Mouse (Mus musculus) G1E-ER4 (cell line): ENCODE measurements around the gene Plekhg5. TPM values are rescaled to one million over a fixed set of nuclear protein-coding genes. Genes with fewer than 3 reads are reported as not detected.

Experiments
- GATA1 ChIP-seq: IDR thresholded peaks from one replicate; pipeline ENCODE4 v1.8.0; 2012; ENCODE audit warnings: low read length, inconsistent platforms
- polyA plus RNA-seq: library from polyadenylated mRNA; stranded (reverse); fragments of >175 nt; gene quantifications from 2 replicates; pipeline ENCODE4 v1.2.3, GENCODE M21; 2012

Plekhg5 gene
- polyA plus RNA-seq, 1 experiment = 28.5 TPM

DNA sequence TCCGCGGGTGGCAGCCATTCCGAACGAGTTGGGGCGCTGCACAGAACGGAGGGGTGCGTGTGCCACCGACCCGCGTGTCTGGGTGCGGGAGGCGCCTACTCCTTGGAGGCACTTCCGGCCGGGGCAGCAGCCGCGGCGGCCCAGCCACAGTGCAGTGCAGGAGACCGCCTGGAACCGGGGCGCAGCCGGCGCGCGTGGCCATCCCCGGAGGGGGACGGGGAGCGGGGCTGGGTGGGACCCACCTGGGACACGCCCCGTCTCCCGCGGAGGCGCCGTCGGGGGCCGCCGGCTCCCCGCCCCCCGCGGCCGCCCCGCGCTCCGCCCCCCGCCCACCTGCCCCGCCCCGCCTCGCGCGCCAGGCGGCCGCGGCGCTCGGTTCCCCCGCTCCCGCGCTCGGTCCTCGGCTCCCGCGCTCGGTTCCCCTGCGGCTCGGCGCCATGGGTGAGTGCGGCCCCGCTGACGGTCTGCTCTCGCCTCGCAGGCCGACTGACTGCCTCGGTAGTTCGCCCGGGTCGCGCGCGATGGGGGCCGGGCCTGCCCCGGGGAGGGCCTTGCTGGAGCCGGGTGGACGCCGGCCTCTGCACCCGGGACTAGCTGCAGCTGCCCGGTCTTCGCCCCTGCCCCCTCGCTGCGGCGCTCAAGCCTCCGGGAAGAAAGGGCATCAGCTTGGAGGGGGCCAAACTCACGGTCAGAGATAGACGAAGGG, 14.4 kb downstream of the Plekhg5 start:
- TF ChIP-seq GATA1 = no peak

DNA sequence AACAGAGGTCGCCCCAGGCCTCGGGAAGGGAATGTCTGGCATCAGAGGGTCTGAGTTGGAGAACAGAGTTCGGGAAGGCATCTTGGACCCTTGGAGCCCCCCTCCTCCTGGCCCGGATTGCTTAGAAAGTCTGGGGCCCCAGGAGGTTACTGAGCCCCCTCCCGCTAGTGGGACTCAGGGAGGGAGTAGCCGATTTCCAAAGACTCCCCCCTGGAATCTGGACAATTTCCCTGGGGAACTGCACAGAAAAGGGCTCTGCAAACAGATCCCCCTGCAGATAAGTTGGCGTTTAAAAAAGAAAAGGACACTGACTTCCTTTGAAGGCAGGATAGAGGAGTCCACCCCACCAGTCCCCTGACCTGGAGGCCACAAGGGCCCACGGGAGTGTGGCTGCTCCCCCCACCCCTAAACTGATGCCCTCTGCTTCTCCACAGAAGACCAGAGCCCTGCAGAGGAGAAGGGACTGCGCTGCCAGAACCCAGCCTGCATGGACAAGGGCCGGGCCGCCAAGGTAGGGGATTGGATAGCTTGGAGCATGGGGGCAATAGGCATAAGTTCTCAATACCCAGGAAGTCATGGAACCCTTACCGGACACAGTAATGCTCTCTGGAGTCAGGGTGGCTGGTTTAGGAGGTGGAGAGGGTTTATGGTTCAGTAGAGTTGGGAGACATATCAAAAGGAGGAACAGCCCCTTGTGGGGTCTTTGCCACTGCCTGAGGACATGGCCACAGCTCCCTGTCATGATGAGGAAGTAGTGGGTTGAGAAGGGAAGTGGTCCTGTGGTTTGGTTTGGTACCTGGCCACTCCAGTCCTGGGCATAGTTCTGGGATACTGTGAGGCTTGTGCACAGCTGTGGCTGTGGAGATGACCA, 15.1 kb downstream of the Plekhg5 start:
- no peak for TF ChIP-seq GATA1

DNA sequence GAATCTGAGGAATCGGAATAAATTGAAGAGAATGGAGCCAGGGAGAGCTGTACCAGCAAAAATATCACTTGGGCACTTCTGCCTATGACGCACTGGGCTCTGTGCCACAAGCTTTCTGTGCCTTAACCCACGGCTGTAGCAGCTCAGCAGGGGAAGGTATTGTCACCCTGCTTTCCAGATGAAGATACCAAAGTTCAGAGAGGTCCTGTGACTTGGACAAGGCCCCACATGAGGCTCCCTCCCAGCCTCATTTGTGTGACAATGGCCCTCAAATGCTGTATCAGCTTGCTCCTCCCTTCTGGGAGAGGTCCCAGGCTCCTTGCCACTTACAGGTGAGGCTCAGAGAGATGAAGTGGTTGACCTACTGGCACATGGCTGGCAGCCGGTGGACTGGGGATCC, 15.8 kb downstream of the Plekhg5 start:
- no peak for TF ChIP-seq GATA1

DNA sequence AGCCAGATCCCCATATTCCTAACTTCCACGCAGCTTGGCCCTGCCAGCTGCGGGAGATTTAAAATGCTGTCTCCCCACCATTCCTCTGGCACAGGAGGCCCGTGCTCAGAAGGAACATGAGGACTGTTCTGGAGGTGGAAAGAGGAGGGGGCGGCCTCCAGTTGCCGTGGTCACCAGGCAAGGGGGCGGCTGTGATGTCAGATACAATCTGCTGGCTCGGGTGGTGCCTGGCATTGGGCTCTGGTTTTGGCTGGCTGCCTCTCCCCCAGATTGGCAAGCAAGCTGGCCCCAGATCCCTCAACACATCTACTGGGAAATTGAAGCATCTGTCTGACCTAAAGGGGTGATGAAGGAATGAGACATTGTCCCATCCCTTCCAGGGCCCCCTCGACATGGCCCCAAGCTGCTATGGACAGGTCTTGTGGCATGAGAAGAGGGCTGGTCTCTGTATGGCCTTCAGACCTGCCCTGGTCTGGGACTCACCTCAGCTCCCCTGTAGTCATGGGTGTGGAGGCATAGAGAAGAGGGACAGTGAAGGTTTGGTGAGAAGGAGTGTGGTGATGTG, 16.3 kb downstream of the Plekhg5 start:
- no peak for TF ChIP-seq GATA1

DNA sequence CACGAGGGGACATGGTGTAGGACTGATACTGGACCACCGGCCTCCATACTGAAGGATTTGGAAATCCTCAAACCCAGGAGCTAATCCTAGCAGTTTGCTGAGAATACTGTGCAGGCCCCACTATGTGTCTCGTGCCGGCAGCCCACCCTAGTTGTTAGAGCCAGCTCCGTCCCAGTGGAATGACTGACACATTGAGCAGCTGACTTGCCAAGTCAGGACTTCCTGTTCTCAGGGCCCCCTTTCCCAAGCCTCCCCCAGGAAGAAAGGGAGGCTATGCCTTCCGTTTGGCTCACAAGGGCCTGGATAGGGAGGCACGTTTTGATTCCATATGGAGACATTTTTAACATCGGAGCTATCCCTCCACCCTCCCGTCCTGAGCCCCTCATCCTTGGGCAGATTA, 17.9 kb downstream of the Plekhg5 start:
- TF ChIP-seq GATA1 = no peak

DNA sequence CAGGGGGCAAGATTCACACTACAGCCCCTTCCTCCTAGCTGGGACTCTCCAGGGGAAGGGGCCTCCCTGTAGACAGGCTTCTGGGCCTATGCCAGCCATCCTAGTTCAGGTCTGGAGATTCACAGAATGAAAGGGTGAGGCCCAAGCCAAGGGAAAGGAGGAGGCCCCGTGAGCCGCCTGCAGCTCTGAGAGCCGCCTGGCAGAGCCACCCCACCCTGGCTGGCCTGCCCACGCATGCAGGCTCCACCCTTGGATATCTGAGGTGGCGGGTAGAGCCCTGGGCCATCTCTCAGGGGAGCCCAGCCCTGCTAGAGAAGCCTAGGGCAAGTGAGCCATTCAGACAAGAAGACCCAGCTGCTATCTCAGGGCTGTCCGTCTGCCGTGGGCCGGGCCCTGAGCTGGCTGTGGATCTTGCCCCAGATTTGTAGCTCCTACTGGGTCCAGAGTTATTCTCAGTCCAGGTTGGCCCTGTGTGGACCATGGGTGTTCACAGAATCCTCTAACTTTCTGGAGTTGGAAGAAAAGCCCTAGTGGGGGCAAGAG, 20.5 kb downstream of the Plekhg5 start:
- no peak for TF ChIP-seq GATA1

DNA sequence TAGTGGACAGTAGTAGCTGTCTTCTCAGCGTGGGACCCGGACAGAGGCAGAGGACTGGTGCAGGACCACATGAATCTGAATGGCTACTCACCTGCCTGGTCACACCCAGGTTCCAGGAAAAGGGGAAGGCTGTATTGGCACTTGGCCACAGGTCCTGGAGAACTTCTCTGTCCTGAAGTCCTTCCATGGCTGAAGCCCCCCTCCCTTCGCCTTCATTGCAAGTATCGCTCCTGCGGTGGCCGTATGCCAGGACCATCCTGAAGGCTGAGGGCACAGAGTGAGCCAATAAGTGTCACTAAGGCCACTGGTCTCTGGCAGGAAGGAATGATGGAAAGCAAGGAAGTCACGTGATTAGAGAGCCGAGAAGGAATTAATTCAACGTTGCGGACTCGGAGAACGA, 21.9 kb downstream of the Plekhg5 start:
- no peak for TF ChIP-seq GATA1

DNA sequence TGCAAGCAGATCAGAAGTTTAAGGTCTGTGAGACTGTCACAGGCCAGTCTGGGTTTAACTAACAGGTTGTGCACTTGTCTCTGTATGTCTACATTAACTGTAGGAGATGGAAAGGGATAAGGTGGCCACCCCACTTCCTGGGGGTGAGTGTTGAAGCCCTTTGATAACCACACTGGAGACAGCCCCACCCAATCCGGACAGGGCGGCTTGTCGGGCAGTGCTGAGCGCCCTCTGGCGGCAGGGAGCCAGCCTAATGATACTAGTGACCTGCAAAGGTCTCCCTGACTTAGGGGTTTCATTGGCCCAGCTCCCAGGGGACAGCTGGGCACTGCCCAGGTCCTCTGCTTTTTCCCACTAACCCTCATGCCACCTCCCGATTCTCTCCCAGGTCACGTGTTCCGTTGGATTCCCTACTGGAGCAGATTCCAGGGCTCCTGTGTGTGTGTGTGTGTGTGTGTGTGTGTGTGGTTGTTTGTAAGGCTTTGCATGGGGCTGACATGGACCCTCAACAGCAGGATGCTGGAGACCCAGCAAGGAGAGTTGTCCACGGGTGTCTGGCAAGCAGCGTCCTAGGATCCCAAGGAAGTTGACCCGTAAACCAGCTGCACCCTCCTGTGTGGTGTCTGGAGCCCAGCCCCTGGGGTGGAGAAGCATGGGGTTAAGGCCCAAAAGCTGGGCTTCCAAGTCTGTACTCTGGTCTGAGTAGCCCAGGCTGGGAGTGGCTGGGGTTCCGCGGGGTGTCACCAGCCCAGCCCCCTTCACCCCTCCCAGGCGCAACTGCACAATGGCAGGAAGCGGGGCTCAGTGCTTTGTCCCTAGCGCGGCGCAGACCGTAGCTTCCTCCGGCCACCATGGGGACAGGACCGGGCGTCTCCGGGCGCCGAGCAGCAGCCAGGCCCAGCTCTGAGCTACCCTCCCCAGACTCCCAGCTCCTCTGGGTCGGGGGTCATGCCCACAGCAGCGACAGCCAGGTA, 23.9 kb downstream of the Plekhg5 start:
- TF ChIP-seq GATA1 = peak; percentile 7

DNA sequence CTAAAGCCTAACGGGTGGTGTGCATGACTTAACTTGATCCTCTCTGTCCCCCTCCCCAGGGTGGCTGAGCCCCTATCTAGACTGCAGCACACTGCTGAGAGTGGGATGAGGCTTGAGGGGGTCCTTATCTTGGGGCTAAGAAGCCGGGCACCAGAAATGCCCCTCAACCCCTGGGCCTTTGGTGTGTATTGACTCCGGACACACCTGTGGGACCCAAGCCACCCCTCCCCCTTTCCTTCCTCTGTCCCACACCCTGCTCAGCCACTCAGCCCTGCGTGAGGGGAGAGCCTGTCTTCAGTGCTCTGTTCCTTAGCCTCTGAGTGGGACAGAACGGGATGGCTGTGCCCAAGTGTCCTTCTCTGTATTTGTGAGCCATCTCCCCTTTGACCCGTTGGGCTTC, 24.6 kb downstream of the Plekhg5 start:
- TF ChIP-seq GATA1 = no peak

DNA sequence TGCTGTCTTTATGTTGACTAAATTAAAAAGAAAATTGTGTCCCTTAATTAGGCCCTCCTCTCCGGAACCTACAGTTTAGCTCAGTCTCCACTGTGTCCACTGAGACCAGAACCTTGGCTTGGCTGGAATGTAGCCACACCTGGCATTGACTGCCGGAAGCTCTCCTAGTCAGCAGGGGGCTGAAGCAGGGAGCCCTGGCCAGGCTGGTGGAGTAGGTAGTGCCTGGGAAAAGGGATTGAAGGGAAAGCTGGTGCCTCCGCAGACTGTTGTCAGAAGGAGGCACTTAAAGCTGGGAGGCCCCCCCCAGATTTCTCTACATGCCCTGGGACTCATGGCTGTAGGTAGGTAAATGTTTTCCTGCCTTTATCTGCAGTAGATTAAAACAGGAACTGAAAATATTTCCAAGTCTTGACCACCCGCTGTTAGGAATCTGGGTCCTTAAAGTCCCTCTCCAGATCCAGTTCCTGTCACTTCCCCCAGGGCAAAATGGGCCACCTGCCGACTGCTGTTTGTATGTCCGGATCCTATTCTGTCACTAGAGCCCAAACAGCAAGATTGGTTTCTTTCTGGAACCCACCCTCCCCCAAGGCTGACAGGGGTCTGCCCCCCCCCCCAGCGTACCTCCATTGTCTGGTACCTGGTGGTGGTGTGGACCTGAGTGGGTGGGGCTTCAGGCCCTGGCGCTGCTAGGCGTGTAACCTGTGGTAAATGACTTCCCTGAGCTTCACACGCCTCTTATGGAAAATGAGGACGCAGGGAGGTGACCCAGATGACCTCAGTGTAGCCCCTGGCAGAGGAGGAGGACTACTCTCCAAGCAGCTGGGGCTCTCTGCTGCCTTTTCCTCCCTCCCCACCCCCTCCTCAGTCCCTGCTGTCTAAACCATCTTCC, 25.9 kb downstream of the Plekhg5 start:
- TF ChIP-seq GATA1 = no peak

DNA sequence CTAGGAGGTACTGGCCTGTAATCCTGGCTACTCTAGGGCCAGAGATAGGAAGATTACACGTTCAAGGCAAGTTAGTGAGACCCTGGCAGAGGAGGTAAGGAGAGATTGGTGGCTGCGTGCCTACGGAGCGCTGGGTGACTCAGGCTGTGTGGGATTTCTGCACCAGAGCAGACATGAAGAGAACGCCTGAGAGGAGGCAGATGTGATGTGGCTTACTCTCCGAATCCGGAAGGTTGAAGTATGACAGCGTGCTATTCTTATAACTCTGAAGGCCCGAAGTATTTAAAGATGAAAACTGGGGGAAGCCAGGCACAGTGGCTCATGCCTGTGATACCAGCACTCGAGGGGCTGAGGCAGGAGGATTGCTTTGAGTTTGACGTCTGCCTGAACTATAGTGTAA, 28.2 kb downstream of the Plekhg5 start:
- no peak for TF ChIP-seq GATA1

DNA sequence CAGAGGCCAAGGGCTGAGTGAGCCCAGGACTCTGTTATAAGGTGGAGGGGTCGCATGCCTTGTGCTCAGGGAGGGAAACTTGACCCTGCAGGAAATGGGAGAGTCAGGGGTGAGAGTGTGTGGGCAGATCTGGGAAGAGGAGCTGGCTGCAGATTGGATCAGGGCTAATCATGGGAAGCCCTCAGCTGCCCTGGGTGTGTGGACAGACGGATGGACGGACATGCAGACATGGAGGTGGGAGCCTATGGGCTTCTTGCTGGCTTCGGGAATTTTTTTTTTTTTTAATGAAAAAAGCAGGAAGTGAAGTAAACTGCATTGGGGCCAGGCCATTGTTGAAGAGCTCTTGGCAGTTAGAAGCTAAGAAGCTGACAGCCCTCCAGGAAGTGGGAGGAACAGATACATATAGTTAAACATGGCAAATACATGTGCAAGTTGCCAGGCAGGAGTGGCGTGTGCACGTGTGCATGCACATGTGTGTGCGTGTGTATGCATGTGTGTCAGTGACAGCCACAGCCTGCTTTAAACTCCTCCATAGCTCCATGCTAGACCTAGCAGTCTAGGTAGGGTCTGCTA, 28.9 kb downstream of the Plekhg5 start:
- no peak for TF ChIP-seq GATA1

DNA sequence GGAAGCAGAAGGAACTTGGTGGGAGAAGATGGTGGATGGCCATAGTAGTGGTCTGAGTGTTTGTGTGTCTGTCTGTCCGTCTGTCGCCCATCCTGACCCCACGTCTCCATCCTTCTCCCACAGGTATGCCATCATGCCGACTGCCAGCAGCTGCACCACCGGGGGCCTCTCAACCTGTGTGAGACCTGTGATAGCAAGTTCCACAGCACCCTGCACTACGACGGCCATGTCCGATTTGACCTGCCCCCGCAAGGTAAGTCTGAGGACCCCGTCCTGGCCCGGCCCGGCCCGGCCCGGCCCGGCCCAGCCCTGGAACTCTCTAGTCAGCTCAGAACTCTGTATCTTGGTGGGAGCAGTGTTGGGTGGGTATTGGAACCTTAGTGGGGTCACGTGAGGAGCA, 29.6 kb downstream of the Plekhg5 start:
- no peak for TF ChIP-seq GATA1

DNA sequence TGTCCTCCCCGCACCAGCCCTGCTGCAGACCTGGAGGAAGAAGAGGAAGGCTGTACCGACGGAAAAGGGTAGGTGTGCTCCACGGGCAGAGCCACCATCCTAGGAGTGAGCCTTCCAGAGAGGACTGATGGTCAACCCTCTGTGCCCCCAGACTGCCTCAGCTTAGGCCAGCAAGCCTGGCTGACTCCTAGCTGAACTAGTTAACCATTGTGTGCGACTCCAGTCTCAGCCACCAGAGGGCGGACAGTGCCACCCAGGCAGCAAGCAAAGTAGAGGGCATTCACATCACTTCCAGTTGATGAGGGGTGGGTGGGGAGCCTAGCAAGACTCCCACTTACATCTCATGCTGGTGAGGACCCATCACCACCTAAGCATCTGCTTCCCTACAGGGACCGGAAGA, 30.7 kb downstream of the Plekhg5 start:
- no peak for TF ChIP-seq GATA1

DNA sequence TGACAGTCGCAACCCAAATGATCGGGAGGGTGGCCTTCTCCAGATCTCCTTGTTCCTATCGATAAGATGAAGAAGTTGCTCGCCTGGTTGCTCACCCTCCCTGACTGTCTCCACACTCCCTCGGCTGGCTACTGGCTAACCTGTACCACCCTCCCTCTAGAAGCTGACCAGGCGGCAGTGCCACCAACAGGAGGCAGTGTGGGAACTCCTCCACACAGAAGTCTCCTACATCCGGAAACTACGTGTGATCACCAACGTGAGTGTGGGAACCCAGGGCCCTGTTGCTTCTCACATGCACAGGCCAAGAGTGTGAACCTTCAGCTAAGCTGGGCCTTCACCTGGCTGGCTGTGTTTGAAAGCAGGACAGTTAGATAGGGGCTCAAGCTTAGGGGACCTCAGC, 34.4 kb downstream of the Plekhg5 start:
- TF ChIP-seq GATA1 = no peak
